Mouse (Mus musculus): ENCODE measurements around the gene Fbxl17.

Fbxl17 gene

DNA sequence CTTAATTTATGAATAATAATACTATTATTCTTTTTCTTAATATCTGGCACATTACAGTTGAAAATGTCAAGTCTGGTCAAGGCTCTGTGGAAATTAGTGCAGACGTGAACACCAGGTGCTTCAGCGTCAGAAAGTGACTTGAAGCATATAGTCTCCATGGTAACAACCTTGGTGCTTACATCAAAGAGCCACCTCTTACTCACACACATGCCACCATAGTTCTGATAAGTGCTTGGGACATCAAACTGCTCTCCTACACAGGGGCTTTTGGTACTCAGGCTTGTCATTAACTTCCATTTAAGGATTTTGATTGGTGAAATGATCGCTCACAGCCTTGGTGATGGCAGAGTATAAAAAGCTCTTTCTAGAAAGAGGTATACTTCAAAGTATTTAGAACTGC lies 333.1 kb downstream of the Fbxl17 start:
- no peak for DNase-seq (ENCODE audit: low read depth)

DNA sequence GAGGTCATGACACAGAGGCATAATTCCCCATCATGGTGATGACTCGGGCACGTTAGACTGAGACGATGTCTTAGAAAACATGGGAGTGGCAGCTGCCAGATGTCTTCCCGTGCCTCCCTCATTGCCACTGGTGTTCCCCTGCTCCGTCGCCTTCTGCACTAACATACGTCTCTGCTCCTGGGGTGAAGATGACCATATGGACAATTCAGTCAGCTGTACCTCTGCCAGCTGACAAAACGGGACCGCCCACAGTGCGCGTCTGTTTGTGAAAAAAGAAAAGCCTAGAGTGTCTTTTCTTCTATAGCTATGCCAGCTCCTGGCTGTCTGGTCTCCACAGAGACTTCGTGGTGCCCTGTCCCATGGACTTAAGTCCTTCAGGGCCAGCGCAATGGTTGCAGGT lies 334.0 kb downstream of the Fbxl17 start:
- no peak for DNase-seq (ENCODE audit: low read depth)

DNA sequence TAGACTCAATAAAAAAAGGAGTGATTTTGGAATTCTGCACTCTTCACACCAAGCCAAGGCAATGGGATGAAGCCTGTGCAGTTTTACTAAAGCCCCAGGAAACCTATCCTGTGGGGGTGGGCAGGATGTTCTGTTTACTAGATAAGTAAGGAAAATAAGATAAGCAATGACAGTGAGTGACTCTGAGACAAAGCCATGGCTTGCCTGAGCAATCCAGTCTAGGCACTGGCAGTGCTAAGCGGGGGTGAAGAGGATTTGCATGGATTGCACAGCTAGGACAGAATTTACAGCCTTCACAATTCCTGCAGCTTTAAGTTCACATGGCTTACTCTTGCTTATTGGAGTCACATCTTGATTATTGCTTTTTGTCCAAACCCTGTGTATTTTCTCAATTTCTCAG lies 335.5 kb downstream of the Fbxl17 start:
- DNase-seq (ENCODE audit: low read depth): no peak

DNA sequence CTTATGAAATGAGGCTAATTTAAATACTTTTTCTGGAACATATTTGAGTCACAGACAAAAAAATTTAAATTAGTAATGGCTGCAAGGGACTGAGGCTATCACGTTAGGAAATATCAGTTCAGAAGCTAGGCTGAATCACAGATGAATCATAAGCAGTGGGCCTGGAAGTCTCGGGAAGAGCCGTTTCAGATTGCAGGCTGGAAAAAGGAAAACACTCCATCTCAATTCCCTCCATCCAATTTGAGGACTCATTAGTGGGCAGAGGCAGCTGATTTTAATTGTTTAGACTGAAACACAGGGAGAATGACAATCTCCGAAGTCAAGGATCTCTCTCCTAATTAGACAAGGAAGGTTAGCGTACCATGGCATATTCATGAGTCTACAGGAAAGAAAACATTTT lies 337.9 kb downstream of the Fbxl17 start:
- peak; percentile 65 for DNase-seq (ENCODE audit: low read depth)

DNA sequence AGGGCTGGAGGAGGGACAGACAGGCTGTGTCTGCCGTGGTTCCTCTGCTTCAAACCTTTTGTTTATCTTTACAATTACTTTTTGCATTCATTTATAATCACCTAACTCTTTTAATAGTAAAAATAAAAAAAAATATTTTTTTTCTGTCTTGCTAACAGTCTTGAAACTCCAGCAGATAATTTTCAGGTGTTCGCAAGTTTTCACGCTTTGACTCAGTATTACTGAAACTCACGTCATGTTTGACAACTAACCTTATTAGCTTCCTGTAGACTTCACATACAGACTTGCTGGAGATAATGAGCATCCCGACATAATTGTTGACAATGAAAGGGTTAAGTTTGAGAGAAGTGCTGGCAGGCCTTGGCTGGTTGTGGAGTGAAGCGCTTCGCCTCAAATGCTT lies 340.6 kb downstream of the Fbxl17 start:
- no peak for DNase-seq (ENCODE audit: low read depth)

DNA sequence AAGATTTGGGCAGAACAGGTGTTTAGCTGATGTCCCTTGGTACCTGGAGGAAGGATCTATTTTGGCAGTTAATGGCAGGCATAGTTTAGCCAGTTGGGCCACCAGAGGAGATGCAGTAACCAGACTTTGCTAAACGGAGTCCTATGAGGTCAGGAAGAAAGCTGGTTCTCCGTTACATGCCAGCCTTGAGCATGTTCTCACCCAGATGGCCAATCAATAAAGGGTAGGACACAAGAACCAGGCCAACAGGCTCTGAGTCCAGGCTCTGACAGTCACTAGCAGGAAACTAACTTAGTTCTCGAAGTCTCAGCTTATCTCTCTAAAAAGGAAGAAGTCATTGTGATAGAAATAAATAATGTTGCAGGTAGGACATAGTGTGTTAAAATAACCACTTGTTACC lies 341.4 kb downstream of the Fbxl17 start:
- no peak for DNase-seq (ENCODE audit: low read depth)

DNA sequence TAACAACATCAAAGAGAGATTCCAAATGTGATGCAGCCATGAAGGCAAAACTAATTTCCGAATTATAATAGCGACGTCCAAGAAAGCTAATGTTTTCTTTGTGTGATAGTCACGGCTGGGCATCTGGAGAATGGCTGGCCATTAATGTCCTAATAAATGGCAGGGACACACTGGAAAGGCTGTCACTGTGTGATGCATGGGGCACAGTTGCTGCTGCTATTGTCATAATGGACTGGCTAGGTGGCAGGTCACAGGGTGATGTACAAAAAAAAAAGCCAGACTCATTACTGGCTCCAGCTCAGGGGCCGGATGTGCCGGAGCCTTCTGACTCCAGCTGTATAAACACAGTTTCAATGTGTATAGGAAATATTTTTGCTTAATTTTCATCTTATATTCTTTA lies 341.9 kb downstream of the Fbxl17 start:
- no peak for DNase-seq (ENCODE audit: low read depth)

DNA sequence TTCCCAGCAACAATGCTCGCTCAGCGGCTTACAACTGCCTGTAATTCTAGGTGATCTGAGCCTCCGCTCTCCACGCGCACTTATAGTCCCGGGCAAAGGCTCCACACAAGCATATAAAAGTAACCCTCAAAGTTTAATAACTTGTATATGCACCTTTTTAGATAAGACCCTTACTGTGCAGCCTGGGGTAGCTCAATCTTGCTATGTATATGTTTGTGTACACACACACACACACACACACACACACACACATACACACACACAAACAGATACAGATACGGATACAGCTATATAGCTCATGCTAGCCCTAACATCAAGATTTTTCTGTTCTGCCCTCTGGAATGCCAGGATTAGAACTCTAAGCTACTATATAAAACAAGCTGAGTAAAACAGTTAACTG lies 342.8 kb downstream of the Fbxl17 start:
- DNase-seq (ENCODE audit: low read depth): no peak

DNA sequence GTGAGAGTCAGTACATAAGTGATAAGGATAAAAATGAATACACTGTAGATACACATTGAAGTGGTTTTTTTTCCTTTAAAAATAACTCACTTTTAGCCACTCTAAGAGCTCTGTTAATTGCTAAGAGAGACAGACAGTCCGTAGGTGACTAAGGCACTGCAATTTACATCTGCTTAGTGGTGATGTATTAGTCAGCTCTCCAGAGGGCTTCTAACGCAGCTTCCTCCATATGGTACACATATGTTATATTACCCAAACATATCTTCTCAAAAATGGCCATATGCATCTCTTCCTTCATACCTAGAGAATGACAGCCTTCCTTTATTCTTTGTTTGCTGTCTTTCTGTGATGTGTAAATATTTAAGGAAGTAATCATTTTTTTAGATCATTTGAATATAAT lies 353.3 kb downstream of the Fbxl17 start:
- peak; percentile 40 for DNase-seq (ENCODE audit: low read depth)

DNA sequence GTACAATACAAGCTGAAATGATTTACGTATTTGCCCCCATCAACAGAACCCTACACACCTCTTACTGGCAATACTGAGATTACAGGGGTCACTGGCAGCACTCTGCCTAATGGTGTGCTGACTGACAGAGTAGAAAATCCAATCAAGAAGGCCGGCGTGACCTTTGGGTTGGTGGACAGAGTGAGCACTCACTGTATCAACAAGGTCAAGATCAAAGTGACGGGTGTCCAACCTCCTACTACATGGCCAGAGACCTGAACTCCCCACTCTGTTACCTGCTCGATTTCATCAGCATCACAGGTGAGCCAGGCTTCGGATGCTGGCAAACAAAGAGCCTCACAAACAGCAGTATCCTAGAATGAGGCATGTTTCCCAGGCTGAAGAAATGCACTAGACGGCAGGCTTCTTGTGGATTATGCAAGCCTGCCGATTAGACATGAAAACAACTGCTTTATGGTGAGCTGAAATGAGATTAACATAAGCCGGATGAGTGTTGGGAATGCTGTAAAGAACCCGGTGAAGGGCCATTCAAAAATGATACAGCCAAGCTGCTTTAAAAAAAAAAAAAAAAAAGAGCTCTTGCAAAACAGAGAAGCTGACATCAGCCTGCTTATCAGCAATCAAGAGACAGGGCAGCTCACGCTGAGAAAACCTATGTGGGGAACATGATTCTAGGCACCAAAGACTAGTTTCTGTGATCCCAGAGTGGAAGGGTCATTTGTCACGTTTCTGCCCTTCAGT lies 353.9 kb downstream of the Fbxl17 start:
- peak; percentile 54 for DNase-seq (ENCODE audit: low read depth)

DNA sequence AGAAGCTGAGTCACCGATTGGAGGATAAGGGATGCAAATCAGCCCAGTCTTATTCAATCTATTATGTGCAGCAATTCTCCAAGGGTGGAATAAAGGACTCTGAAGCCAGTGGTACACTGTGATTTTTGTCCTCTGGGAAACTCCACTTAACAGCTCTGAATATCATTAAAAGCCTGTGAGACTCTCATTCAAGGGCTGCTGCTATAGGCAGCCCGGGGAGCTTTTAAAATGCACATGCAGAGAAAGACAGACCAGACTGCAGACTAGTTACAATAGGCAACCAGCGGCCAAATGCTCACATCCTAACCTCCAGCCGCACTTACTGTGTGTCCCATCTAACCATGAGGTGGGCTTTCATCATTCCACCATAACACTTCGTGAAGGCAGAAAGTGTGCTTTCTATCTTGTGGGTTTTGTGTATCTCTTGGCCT lies 354.5 kb downstream of the Fbxl17 start:
- DNase-seq (ENCODE audit: low read depth): peak; percentile 49

DNA sequence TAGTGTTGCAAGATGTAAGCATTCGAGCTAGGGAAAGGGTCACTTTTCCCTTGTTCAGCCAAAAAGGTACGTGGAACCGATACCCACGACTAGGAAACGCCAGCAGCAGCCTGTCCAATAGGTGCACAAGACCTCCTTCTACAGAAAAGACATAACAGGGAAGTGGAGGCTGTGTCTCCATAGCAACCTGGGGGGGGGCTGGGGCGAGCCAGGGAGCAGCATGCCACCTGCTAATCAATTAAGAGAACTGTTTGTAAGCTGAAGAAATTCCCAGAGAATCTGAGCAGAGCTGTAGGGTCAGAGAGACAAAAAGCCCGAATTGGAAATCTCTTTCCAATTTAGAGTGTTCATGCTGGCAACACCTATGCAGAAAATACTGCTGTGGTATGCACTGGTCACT lies 356.0 kb downstream of the Fbxl17 start:
- no peak for DNase-seq (ENCODE audit: low read depth)

DNA sequence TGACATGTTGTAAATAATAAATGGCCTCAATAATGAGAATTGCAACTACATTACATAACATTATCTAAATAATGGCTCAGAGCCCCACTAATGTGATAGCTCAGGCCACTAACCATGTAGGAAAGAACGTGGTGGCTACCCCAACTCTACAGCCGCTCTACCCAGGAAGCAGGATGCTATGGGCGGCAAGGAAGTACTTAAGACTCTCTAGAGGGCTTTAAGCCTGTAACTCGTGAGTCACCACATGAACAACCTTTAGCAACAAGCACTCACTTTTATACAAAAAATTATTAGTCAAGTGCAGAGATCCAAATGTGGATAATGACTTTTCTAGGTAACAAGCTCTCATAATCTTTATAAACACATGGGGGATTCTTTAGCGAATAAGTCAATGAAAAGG lies 365.0 kb downstream of the Fbxl17 start:
- no peak for DNase-seq (ENCODE audit: low read depth)

DNA sequence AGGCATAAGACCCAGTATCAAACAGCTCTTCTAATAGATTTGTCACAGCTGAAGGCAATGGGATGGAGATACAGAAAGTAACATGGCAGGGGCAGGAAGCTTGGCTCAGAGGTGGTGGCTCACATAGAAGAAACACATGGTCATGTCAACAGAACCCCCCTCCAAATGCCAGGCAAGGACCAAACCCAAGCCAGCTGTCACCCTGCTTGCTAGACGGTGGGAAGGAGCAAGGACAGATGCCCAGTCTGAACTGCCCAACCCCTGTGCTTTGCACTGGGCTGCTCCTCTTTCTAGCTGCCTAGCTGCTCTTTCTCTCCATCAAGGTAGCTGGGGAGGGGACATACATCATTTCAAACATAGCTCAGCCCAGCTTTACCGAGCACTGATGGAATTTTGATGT lies 377.4 kb downstream of the Fbxl17 start:
- DNase-seq (ENCODE audit: low read depth): no peak

DNA sequence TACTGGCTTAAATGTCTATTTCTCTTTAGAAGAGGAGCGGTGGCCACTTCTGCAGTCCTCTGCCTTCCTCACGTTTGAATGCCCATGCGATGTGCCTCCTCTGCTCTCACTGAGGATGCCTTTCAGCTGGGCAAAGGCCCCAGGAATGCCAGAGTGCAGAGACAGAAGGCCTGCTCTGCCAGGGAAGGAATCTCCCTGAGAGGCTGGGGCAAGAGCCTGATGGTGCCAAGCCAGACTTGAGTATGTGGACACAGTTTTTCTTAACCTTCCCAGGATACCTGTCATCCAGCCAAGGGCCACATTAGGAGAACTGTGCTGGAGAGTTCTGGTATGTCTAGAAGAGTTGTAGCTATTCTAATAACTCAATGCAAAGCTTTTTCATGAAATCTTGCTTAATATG lies 380.1 kb downstream of the Fbxl17 start:
- DNase-seq (ENCODE audit: low read depth): peak; percentile 48

DNA sequence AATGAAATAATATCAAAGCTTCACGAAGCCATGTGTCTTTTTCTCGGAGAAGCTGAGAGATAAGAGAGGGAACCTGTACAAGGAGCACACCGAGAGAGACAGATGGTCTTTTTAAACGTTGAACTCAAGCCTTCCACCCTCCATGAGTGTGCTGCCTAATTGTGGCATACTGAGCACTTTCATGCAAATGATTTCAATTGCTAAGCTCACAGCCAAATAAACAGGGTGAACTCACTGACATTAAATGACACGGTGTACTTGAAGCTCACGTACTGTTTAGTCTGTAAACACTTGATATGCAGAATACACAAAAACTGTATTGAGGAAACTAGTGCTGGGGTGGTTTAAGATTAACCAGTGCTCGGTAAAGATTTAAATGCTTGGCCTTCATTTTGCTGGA lies 380.7 kb downstream of the Fbxl17 start:
- DNase-seq (ENCODE audit: low read depth): no peak

DNA sequence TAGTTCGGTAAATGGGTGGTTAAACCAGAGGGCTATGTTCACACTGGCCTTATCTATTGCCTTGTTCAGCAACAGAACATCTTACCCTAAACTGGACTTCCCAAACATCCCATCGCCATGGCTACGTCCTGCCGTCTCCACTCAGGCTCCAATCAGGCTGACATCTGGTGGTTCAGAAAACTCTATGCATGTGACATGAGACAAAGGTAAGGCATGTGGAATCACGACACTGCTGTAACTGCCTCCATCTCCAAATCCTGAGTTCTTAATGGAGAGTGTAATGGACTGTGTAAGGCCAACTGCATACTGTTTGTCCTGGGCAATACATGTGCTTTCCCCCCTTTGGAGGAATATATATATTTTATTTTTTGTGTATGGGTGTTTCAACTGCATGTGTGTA lies 382.7 kb downstream of the Fbxl17 start:
- no peak for DNase-seq (ENCODE audit: low read depth)

DNA sequence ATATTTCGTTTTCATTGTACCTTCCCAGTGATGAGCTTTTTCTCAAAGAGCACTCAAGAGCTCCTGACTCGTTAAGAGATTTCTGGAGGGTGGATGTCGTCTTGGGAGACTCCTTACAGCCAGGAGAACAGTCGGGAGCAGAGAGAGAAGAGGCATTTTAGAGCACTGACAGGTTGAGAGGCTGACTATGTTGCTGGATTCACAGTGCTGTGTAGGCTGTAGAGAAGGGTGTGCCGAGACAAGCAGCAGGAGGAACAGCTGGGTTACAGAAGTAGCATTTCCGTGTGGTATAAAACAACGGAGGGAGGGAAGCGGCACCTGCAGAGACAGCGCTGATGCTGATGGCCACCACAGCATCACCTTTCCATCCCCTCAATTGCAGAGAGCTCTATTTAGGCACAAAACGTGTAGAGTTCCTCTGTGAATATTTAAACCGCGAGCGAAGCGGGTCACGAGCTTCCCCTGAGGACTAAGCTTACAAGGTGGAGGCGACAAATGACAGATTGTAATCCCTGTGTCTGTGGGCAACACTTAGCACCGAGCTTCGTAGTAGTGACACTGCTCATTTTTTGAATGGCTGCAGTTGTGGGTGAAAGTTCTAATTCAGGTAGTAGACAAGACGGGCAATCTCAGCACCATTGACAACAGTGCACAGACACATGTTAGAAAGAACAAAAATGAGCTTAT lies 385.3 kb downstream of the Fbxl17 start:
- DNase-seq (ENCODE audit: low read depth): no peak

DNA sequence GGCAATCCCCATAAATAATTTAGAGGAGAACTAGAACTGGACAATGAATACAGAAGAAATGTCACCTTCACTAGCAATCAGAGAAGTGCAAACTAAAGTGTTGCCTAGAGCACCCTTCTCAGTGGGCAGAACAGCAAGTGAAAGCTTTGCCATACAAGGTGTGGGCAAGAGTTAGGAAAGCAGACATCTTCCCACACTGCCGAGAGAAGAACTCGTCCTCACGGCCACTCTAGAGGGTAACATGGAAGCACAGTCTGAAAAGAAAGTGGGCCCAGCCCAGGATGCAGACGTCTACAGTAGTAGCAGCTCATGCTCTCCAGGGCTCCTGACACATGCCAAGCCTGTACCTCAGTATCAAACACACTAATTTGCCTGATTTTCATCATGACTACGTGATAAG lies 387.0 kb downstream of the Fbxl17 start:
- no peak for DNase-seq (ENCODE audit: low read depth)

DNA sequence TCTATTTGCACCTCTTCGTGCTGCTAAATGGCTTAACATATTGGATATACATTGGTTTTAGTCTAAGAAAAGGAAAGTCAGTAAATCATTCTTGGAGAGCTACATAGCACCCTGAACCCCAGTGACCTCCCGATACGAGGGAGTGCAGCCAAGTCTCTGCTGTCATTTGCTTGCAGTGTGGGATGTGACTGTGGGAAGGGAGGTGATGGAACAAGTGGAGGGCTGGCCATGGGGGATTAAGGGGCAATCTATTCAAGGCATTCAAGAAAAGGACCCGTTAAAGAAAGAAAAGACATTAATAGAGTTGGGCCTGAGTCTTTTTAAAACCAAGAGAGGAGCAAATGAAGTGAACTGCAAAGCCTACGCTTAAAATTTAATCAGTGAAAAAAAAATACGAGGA lies 388.8 kb downstream of the Fbxl17 start:
- DNase-seq (ENCODE audit: low read depth): no peak

DNA sequence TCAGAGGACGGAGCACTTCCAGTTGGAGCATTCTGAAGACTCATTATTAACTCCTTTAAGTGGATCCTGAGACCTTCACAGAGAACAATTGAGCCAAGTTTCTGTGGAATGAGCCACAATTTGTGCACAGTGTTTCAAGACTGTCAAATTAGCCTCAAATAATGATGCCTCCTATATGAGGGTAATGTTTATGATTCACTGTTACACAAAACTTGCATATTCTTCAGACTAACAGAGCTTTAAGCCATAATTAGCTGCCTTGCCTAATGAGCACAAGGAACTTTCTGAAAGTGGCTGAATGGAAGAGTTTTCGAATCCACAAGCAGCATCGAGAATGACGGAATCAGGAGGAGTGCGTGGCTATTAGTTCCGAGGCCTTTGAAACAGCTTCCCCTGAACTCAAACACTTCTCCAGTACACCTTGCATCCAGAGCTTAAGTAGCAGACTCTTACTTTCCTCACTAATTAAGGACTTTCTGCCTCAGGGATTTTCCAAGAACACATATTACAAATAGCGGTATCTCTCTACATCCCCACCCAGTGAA lies 389.5 kb downstream of the Fbxl17 start:
- DNase-seq (ENCODE audit: low read depth): no peak

DNA sequence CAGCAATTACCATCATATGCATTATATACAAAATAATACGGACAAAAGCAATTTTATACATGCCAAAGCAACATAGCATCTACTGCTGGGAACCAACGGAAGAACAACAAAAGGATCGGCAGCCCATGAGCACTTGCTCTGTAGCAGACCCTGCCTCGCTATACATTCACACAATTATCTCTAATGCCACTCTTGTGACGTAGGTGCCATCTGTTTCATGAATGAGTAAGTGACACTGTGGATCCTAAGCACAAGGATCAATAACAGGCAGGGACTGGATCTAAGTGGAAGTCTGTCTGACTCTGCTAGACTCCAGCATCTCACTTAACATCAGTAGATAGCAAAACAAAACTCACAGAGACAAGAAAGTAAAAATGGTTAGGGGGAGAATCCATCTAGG lies 391.8 kb downstream of the Fbxl17 start:
- no peak for DNase-seq (ENCODE audit: low read depth)

DNA sequence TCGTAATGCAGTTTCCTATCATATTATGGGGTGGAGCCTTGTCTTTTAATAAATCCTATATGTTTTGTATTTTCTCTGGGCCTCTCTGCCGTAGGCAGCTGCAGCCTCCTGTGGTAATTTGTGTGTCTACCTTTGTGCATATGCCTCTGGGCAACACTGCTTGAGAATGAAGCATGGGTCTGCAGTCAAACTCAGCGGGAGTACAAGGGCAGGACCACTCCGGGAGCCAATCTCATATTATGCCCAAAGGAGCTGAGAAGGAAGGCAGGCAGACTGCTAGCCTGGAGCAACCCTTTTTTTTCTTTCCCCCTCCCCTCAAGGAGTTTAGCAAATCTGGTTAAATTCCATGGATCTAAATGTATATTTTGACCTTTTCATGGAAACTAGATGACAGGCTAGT lies 392.3 kb downstream of the Fbxl17 start:
- no peak for DNase-seq (ENCODE audit: low read depth)

DNA sequence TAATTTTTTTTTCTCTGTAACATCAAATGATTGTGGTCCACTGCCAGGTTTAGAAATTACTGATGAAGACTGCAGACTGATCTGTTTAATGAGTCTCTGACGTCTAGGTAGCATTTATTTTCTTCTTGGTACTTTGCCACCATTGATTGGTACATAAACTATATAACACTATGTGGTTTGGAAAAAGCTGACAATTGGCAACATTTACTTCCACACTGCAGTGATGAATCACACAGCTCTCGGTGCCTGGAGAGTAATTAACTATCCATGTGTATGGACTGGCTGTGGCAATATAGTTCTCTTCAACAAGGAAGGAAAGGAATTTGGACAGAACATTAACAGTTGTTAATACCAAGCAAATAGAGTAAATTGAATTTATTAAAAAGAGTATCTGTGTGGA lies 404.3 kb downstream of the Fbxl17 start:
- peak; percentile 30 for DNase-seq (ENCODE audit: low read depth)
